Mouse (Mus musculus): ENCODE data around the gene Nlrp3. TPM values are rescaled to one million over a fixed set of nuclear protein-coding genes. Genes with fewer than 3 reads are reported as not detected.

The Nlrp3 gene
- 0.23 TPM in 2 replicates for polyA plus RNA-seq (2012; rRNA removed)

GRCm38 (mm10) chr11:59541324-59541723 lies at the start of gene Nlrp3:
Nlrp3 (plus strand) TSS chr11:59541568.

GRCm38 (mm10) chr11:59526472-59527080 lies 14.8 kb upstream of the Nlrp3 start, which contains the start of gene Zkscan17:
Zkscan17 (minus strand) TSS chr11:59526751.

GRCm38 (mm10) chr11:59576135-59576534 lies 34.8 kb downstream of the Nlrp3 start, which contains the start of gene Olfr222:
Olfr222 (minus strand) TSS chr11:59576235.

GRCm38 (mm10) chr11:59593189-59593588 lies 51.8 kb downstream of the Nlrp3 start, which contains the start of gene Olfr223:
Olfr223 (minus strand) TSS chr11:59593289.

Other genes starting within 250 kb of the Nlrp3 start
- gene Wnt9a, start 234.6 kb upstream of the Nlrp3 start, polyA plus RNA-seq (2012; rRNA removed), result 2.7 and 3.3 TPM in 2 replicates
- gene Prss38, start 165.9 kb upstream of the Nlrp3 start, polyA plus RNA-seq (2012; rRNA removed), result 0.22 and 0.28 TPM in 2 replicates
- gene Jmjd4, start 91.5 kb upstream of the Nlrp3 start, polyA plus RNA-seq (2012; rRNA removed), result 14.3 and 15.7 TPM in 2 replicates
- gene Snap47, start 90.4 kb upstream of the Nlrp3 start, polyA plus RNA-seq (2012; rRNA removed), result 413 and 432 TPM in 2 replicates
- gene Zfp867, start 69.1 kb upstream of the Nlrp3 start, polyA plus RNA-seq (2012; rRNA removed), result 8.2 and 8.3 TPM in 2 replicates
- gene Zkscan17, start 14.8 kb upstream of the Nlrp3 start, polyA plus RNA-seq (2012; rRNA removed), result 10.1 and 10.9 TPM in 2 replicates
- gene Olfr222, start 34.7 kb downstream of the Nlrp3 start, polyA plus RNA-seq (2012; rRNA removed), result not detected in 2 replicates
- not detected in 2 replicates for gene Olfr223, start 51.7 kb downstream of the Nlrp3 start, polyA plus RNA-seq (2012; rRNA removed)
- 110 and 117 TPM in 2 replicates for gene Mprip, start 119.7 kb downstream of the Nlrp3 start, polyA plus RNA-seq (2012; rRNA removed)
- gene Pld6, start 246.1 kb downstream of the Nlrp3 start, polyA plus RNA-seq (2012; rRNA removed), result 15.2 and 17.2 TPM in 2 replicates